Mouse (Mus musculus): Measurements from ENCODE around the gene Nfkb1. TPM values are rescaled to one million over a fixed set of nuclear protein-coding genes. Genes with fewer than 3 reads are reported as not detected.
A peak's percentile ranks its signal among the peaks of the same experiment; 100 is the strongest.

Nfkb1 gene
- total RNA-seq, 2 experiments from 2014 or later = 23.0 to 23.2 TPM

- DNase-seq (ENCODE audit: low spot score in 2 of 2) = no peak
These were observed 18.3 kb downstream of the Nfkb1 start for GRCm38 (mm10) chr3:135673041-135673440.

GRCm38 (mm10) chr3:135672135-135672534 lies 19.2 kb downstream of the Nfkb1 start:
- no peak for DNase-seq (ENCODE audit: low spot score in 2 of 2)

GRCm38 (mm10) chr3:135670869-135671268 lies 20.5 kb downstream of the Nfkb1 start:
- no peak for DNase-seq (ENCODE audit: low spot score in 2 of 2)

- DNase-seq (ENCODE audit: low spot score in 2 of 2) = no peak
These were observed 24.3 kb downstream of the Nfkb1 start for GRCm38 (mm10) chr3:135667084-135667483.

DNA sequence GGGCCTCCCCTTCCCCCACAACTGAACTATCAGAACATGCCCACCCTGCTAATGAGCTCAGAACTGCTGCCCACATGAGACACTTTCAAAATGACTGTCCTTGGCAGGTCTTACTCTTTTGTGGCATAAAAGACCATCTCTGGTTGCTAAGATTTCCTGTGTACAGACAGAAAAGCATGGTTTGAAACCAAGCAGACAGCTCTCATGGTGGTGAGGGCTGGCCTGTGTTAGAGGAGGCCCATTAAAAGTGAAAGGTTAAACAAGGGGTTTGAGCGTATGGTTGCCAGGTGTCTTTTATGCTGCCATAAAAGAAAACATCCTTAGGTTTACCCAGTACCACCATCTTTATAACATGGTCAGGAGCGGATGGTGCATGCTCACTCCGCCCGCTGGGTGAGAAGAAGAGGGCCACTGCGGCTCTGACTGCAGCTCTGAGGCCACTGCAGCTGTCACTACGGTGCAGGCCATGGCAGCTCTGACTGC lies 25.5 kb downstream of the Nfkb1 start:
- no peak for DNase-seq (ENCODE audit: low spot score in 2 of 2)

GRCm38 (mm10) chr3:135662139-135662864 lies 29.0 kb downstream of the Nfkb1 start:
- DNase-seq (ENCODE audit: low spot score in 2 of 2) = no peak

- DNase-seq (ENCODE audit: low spot score in 2 of 2) = no peak
These were observed 29.6 kb downstream of the Nfkb1 start for GRCm38 (mm10) chr3:135661707-135662106.

GRCm38 (mm10) chr3:135658540-135659097 lies 32.7 kb downstream of the Nfkb1 start:
- no peak for DNase-seq (ENCODE audit: low spot score in 2 of 2)

DNA sequence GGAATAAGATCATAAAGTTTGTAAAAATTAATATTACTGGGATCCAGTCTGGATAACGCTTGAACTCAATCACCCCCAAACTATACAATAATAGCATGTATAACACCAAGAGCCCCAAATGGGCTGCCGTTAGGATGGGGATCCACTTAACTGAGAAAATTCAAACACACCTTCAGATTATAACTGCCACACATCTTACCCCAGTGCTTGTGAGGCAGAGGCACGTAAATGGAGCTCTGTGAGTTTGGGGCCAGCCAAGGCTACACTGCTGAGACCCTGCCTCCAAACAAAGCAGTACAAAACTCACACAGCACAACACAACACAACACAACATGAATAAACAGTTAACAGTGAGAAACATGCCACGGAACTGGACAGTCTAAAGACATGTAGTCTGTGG lies 35.2 kb downstream of the Nfkb1 start:
- no peak for DNase-seq (ENCODE audit: low spot score in 2 of 2)

DNA sequence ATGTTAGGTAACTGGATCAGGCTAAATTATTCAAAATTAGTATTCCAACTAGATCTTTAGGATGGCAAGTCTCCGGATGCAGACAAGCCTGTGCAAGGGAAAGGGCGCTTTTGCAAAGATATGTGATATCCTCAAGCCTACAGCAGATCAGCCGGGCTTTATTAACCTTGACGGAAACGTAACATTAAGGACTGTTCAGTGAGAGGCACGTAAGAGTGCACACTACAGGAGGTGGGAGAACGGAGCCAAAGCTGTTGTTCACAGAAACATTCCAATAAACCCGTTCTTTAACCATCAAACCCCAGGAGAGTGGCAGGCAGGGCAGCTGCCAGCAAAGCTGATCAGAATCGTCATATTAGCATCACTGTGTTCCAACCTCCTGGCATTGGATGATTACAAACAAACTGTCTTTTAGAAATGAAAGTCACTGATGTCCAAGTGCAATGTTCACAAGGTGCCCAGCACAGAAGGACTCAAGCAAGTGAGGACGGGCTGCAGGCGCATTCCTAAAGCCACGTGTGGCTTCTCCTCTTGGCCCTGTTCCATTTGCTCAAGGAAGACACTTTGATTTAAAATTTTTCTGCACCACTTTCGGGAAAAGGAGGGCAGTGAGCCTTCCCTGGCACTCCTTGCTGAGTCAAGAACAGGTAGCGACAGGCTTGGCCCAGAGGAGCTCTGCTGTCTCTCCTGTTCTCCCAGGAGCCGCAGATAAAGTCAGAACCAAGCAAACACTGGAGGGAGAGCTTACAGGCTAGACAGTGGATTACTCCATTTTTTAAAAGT lies 40.4 kb downstream of the Nfkb1 start:
- DNase-seq (ENCODE audit: low spot score in 2 of 2) = peak in 1 of 2 experiments; percentile 17

GRCm38 (mm10) chr3:135649809-135650208 lies 41.5 kb downstream of the Nfkb1 start:
- DNase-seq (ENCODE audit: low spot score in 2 of 2) = no peak

DNA sequence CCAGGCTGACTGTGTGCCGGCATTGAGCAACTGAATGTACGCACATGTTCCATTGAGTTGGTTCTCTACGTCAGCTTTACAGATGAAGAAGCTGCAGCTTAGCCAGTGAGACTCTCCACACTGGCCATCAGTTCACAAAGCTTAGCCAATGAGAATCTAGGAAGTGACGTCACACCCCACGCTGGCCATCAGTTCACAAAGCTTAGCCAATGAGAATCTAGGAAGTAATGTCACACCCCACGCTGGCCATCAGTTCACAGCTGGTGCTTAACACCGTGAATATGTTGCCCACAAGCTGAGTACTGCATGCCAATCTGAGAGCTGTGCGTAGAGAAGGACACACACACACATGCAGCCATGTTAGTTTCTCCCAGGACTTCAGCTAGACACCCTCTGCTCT lies 42.8 kb downstream of the Nfkb1 start:
- no peak for DNase-seq (ENCODE audit: low spot score in 2 of 2)

- no peak for DNase-seq (ENCODE audit: low spot score in 2 of 2)
These were observed 44.7 kb downstream of the Nfkb1 start for GRCm38 (mm10) chr3:135646622-135647021.

DNA sequence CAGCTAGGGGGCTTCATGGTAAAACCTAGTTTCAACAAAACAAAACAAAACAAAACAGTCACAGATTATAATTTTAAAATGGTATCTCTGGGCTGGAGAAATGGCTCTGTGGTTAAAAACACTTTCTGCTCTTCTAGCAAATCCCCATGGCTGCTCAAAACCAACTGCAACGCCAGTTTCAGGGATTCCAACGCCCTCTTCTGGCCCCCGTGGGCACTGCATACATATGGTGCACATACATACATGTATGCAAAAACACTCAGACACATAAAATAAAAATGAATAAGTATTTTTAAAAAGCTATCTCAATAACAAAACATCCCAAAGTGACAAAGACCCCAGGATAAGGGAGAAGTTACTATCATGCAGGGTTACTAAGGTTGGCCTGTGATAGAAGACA lies 46.4 kb downstream of the Nfkb1 start:
- DNase-seq (ENCODE audit: low spot score in 2 of 2) = no peak

DNA sequence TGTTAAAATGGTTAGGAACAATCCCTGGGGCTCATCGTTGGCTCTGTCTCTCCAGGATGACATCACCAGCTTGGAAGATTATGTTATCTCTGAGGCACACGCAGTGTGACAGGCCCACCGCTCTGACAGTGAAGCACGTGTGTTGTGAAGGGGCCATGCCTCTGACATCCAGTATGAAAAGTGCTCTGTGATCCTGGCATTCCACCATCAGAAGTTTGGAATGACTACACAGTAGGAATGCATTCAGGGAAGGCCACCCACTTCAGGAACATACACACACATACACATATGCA lies 49.8 kb downstream of the Nfkb1 start:
- DNase-seq (ENCODE audit: low spot score in 2 of 2) = no peak

- DNase-seq (ENCODE audit: low spot score in 2 of 2) = no peak
These were observed 50.3 kb downstream of the Nfkb1 start for GRCm38 (mm10) chr3:135640856-135641622.

DNA sequence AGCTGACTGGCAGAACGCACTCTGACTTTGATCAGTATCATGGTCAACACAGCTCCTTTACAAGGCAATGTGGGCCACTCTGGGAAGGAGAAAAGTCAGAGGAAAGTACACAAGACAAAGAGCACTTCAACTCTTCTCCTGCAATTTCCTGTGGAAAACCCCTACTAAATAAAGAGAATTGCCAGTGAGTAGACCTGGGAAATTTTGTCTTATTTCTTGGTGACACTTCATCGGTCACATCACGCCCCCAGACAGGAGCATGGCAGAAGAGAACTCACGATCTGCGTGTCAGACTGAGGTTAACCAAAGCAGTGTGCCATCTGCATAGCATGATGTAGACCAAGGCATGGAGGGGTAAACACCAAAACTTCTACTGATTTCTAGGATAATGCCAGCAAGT lies 51.1 kb downstream of the Nfkb1 start:
- DNase-seq (ENCODE audit: low spot score in 2 of 2) = no peak

- DNase-seq (ENCODE audit: low spot score in 2 of 2) = no peak
These were observed 53.8 kb downstream of the Nfkb1 start for GRCm38 (mm10) chr3:135637592-135637991.

DNA sequence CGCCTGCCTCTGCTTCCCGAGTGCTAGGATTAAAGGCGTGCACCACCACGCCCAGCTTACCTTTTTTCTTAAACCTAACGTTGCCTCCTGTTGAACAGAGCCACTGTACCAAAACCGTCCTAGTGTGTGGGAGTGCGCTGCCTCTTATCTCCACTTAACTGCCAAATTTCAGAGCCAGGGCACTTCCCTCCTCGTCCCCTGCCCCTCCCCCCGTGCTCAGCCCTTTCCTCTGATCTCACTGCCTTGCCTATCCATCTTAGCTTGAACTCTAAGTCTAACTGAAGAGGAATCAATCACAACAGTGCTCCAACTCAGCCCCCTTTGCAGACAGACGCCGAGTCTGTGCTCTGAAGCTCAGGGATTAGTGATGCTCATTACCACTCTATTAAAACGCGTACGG lies 54.9 kb downstream of the Nfkb1 start:
- no peak for DNase-seq (ENCODE audit: low spot score in 2 of 2)

- no peak for DNase-seq (ENCODE audit: low spot score in 2 of 2)
These were observed 55.5 kb downstream of the Nfkb1 start for GRCm38 (mm10) chr3:135635646-135636434.

DNA sequence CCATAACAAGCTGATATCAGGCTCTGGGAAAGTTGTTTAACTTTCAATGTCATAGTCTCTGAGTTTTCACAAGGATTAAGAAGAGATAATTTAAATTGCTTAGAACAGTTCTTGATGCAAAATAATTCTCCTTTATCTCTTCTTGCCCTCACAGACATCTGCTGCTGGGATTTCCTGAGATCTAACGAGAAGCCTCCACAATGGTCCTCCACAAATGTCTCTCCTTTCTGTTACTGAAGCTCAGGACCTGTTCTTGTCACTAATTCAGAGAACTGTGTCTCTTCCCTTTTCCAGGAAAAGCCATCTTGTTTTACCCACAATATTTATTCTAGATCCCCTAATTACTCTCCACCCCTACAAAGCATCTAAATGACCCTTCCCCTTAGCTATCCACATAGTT lies 56.3 kb downstream of the Nfkb1 start:
- no peak for DNase-seq (ENCODE audit: low spot score in 2 of 2)
